Mouse (Mus musculus) kidney, embryonic 14.5 days (tissue): ENCODE measurements at regions not wholly inside any gene's neighbourhood (a gene's known extent, or its start where the extent isn't known, plus 50 kb on each side); places are given as distances from the start of the nearest gene placed in this dataset.

Experiments
- ATAC-seq: fragments of 200-750 bp; cut with Nextera tagmentation; 2 replicates; pipeline ENCODE4 v1.8.0; 2017; ENCODE audit warnings: moderate number of reproducible peaks, mild to moderate bottlenecking, moderate TSS enrichment, moderate library complexity; ENCODE audit not compliant: low FRiP score, low TSS enrichment
- H3K27ac ChIP-seq: fragments of 300-500 bp; sonication (generic); 2 replicates; pipeline ENCODE4 v1.5.1; 2014; ENCODE audit warnings: low read depth, mild to moderate bottlenecking, low read length, moderate library complexity, mixed read lengths
- H3K27me3 ChIP-seq: fragments of 300-500 bp; sonication (generic); 2 replicates; pipeline ENCODE4 v1.6.1; 2014; ENCODE audit warnings: mild to moderate bottlenecking, low read length; ENCODE audit not compliant: control insufficient read depth, insufficient read depth
- H3K36me3 ChIP-seq: fragments of 300-500 bp; sonication (generic); 2 replicates; pipeline ENCODE4 v1.6.1; 2014; ENCODE audit warnings: low read length, mixed read lengths; ENCODE audit not compliant: control insufficient read depth, insufficient read depth
- H3K4me1 ChIP-seq: fragments of 300-500 bp; sonication (generic); 2 replicates; pipeline ENCODE4 v1.6.1; 2014; ENCODE audit warnings: low read length, mixed read lengths; ENCODE audit not compliant: control insufficient read depth, insufficient read depth
- H3K4me2 ChIP-seq: fragments of 300-500 bp; sonication (generic); replicated peaks from 2 replicates; pipeline ENCODE4 v1.6.1; 2014; ENCODE audit warnings: low read depth, mild to moderate bottlenecking, low read length
- H3K4me3 ChIP-seq: fragments of 300-500 bp; sonication (generic); 2 replicates; pipeline ENCODE4 v1.5.1; 2014; ENCODE audit warnings: mild to moderate bottlenecking, low read length
- H3K9ac ChIP-seq: fragments of 300-500 bp; sonication (generic); 2 replicates; pipeline ENCODE4 v1.6.1; 2014; ENCODE audit warnings: low read depth, mild to moderate bottlenecking, low read length, moderate library complexity
- H3K9me3 ChIP-seq: fragments of 300-500 bp; sonication (generic); 2 replicates; pipeline ENCODE4 v1.6.1; 2016; ENCODE audit warnings: low read length; ENCODE audit not compliant: control insufficient read depth
- WGBS: fragments of 180-500 bp; shearing (Covaris S2); extraction: QIAGEN DNeasy Blood & Tissue Kit; methylation state at CpG from one replicate; pipeline ENCODE4 v1.1.7; 2014; 5-methylcytosine and 5-hydroxymethylcytosine counted together

GRCm38 (mm10) chr14:120849159-120849558 lies 61.9 kb upstream of the Ipo5 start:
- no peaks in the 10 kb centered on the region for H3K27me3 ChIP-seq
- H3K9me3 ChIP-seq: no peaks in the 10 kb centered on the region
- no peak overlapping the region for H3K27ac ChIP-seq
- no peak overlapping the region for H3K9ac ChIP-seq
- 68% methylated on average over 10 of the region's 10 CpGs for WGBS
- no peak overlapping the region for H3K4me2 ChIP-seq
- H3K4me3 ChIP-seq: no peak overlapping the region
- no peak for ATAC-seq
- H3K36me3 ChIP-seq: no peaks in the 10 kb centered on the region
- H3K4me1 ChIP-seq: 0 out of 2 replicates have a peak, but pooled peaks cover 14% of the 10 kb centered on the region

DNA sequence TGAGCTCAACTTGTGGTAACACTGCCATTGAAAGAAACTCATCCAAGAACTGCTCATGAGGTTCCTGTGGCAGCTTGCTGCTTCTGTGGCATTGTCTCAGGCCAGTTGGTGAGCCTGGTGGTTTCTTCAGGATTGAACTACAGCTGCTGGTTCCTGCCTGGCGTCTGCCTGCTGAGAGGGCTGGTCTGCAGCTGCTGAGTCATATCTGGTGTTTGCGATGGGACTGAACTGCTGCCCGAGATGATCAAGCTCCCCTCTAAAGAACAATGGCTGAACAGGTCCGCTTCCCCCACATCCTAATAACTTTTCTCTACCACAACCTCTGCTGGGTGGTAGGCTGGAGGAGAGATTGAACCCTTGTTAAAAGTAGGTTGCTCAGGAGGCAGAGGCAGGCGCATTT lies 57.4 kb upstream of the Ipo5 start:
- Histone ChIP-seq H3K4me3 (no peak overlapping the region), H3K9ac (no peak overlapping the region), H3K27me3 (no peaks in the 10 kb centered on the region), H3K9me3 (0 out of 2 replicates have a peak, but pooled peaks cover 5% of the 10 kb centered on the region), H3K36me3 (no peaks in the 10 kb centered on the region), H3K4me2 (no peak overlapping the region), H3K4me1 (no peaks in the 10 kb centered on the region), H3K27ac (no peak overlapping the region)
- WGBS: 85% methylated on average over 5 of the region's 5 CpGs
- no peak for ATAC-seq

GRCm38 (mm10) chr14:120854559-120854958 lies 56.5 kb upstream of the Ipo5 start:
- no peak overlapping the region for H3K9ac ChIP-seq
- 76% methylated on average over 7 of the region's 7 CpGs for WGBS
- H3K4me2 ChIP-seq: no peak overlapping the region
- H3K27ac ChIP-seq: no peak overlapping the region
- H3K27me3 ChIP-seq: no peaks in the 10 kb centered on the region
- no peak overlapping the region for H3K4me3 ChIP-seq
- H3K9me3 ChIP-seq: 0 out of 2 replicates have a peak, but pooled peaks cover 7% of the 10 kb centered on the region
- H3K4me1 ChIP-seq: no peaks in the 10 kb centered on the region
- H3K36me3 ChIP-seq: no peaks in the 10 kb centered on the region
- no peak for ATAC-seq

- no peak overlapping the region for H3K4me2 ChIP-seq
- ATAC-seq: no peak
- H3K36me3 ChIP-seq: no peaks in the 10 kb centered on the region
- WGBS: 96% methylated on average over 13 of the region's 13 CpGs
- no peak overlapping the region for H3K4me3 ChIP-seq
- H3K9ac ChIP-seq: no peak overlapping the region
- no peaks in the 10 kb centered on the region for H3K27me3 ChIP-seq
- H3K9me3 ChIP-seq: 0 out of 2 replicates have a peak, but pooled peaks cover 7% of the 10 kb centered on the region
- no peaks in the 10 kb centered on the region for H3K4me1 ChIP-seq
- H3K27ac ChIP-seq: no peak overlapping the region
Measured at GRCm38 (mm10) chr14:120855181-120855580, 55.8 kb upstream of the Ipo5 start.
